Mouse (Mus musculus) ES-Bruce4 (cell line): Measurements from ENCODE around the gene Clec4b2. TPM values are rescaled to one million over a fixed set of nuclear protein-coding genes. Genes with fewer than 3 reads are reported as not detected.
"Not testable (repeated sequence)": the region's sequence is repeated elsewhere in the genome, so short reads cannot be mapped to it uniquely, and the experiment has no call there.

Experiments
- H3K27ac ChIP-seq: 2 replicates; pipeline ENCODE4 v1.5.1; 2012; ENCODE audit warnings: low read length, inconsistent platforms; ENCODE audit not compliant: insufficient read depth
- H3K27me3 ChIP-seq: 2 replicates; pipeline ENCODE4 v1.6.1; 2012; ENCODE audit warnings: mild to moderate bottlenecking, low read length, inconsistent platforms; ENCODE audit not compliant: control insufficient read depth, poor library complexity, insufficient read depth, severe bottlenecking
- H3K36me3 ChIP-seq: 2 replicates; pipeline ENCODE4 v1.6.1; 2012; ENCODE audit warnings: inconsistent platforms, mild to moderate bottlenecking, low read length, moderate library complexity; ENCODE audit not compliant: control insufficient read depth, poor library complexity, insufficient read depth, severe bottlenecking
- H3K4me1 ChIP-seq: one replicate; pipeline ENCODE4 v1.8.1; 2011; ENCODE audit warnings: low read length; ENCODE audit not compliant: control insufficient read depth, insufficient read depth
- H3K4me3 ChIP-seq: 2 replicates; pipeline ENCODE4 v1.5.1; 2011; ENCODE audit warnings: low read depth, mild to moderate bottlenecking, low read length
- H3K9ac ChIP-seq: 2 replicates; pipeline ENCODE4 v1.6.1; 2012; ENCODE audit warnings: low read depth, mild to moderate bottlenecking, inconsistent platforms; ENCODE audit not compliant: poor library complexity, severe bottlenecking
- H3K9me3 ChIP-seq: replicated peaks from 2 replicates; pipeline ENCODE4 v1.6.1; 2012; ENCODE audit warnings: mild to moderate bottlenecking, low read length, inconsistent platforms; ENCODE audit not compliant: control insufficient read depth, poor library complexity, insufficient read depth, severe bottlenecking
- CTCF ChIP-seq: IDR thresholded peaks from one replicate; pipeline ENCODE4 v1.8.1; 2011; ENCODE audit warnings: low read depth, low read length
- EP300 ChIP-seq: IDR thresholded peaks from 2 replicates; pipeline ENCODE4 v1.6.1; 2011; ENCODE audit warnings: low read depth, low read length; ENCODE audit not compliant: insufficient read depth
- POLR2A ChIP-seq: IDR thresholded peaks from one replicate; pipeline ENCODE4 v1.8.1; 2011; ENCODE audit warnings: low read length; ENCODE audit not compliant: insufficient read depth
- polyA plus RNA-seq: library from polyadenylated mRNA; stranded (reverse); fragments of >200 nt; gene quantifications from 2 replicates; pipeline ENCODE4 v1.2.4, GENCODE M21; 2011; ENCODE audit warnings: low read depth; ENCODE audit not compliant: missing spikeins, insufficient read depth, insufficient read length

Gene Clec4b2
- polyA plus RNA-seq, 1 experiment = not detected

GRCm38 (mm10) chr6:123175549-123175948, 2.9 kb downstream of the Clec4b2 start:
- no peaks in the 10 kb centered on the region for H3K27me3 ChIP-seq
- H3K9me3 ChIP-seq = no peaks in the 10 kb centered on the region
- no peak for TF ChIP-seq CTCF
- H3K4me3 ChIP-seq = no peak overlapping the region
- no peak overlapping the region for H3K9ac ChIP-seq
- no peaks in the 10 kb centered on the region for H3K36me3 ChIP-seq
- H3K4me1 ChIP-seq = no peaks in the 10 kb centered on the region
- no peak overlapping the region for H3K27ac ChIP-seq

- not testable (repeated sequence) for H3K36me3 ChIP-seq, H3K9ac ChIP-seq, H3K9me3 ChIP-seq, H3K27ac ChIP-seq, H3K27me3 ChIP-seq, H3K4me3 ChIP-seq, H3K4me1 ChIP-seq
- TF ChIP-seq CTCF = peak; percentile 50
These were observed 12.2 kb downstream of the Clec4b2 start for GRCm38 (mm10) chr6:123184862-123185261.

GRCm38 (mm10) chr6:123207187-123208076, 34.7 kb downstream of the Clec4b2 start:
- no peak for TF ChIP-seq EP300
- TF ChIP-seq POLR2A = no peak
- TF ChIP-seq CTCF = no peak
- H3K27ac ChIP-seq = no peak overlapping the region
- no peak overlapping the region for H3K9ac ChIP-seq
- no peaks in the 10 kb centered on the region for H3K4me1 ChIP-seq
- H3K4me3 ChIP-seq = no peak overlapping the region
- no peaks in the 10 kb centered on the region for H3K27me3 ChIP-seq
- H3K9me3 ChIP-seq = peaks cover 13% of the 10 kb centered on the region; the same call in 1 of the 2 replicates
- no peaks in the 10 kb centered on the region for H3K36me3 ChIP-seq

DNA sequence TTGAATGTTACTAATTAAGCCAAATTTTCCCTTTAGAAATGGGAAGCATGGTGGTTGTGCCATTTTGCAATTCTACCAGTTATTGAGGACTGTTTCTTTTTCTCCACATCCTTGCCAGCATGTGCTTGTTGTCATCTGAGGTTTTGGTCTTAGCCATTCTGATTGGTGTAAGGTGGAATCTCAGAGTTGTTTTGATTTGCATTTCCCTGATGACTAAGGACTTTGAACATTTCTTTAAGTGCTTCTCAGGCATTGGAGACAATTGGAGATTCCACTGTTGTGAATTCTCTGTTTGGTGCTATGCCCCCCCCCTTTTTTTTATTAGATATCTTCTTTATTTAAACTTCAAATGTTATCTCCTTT, 35.4 kb downstream of the Clec4b2 start:
- not testable (repeated sequence) for H3K9ac ChIP-seq, H3K36me3 ChIP-seq, H3K4me1 ChIP-seq, H3K27ac ChIP-seq, H3K27me3 ChIP-seq, H3K4me3 ChIP-seq
- H3K9me3 ChIP-seq = peaks cover 13% of the 10 kb centered on the region; the same call in 1 of the 2 replicates

- Histone ChIP-seq H3K27me3 (no peaks in the 10 kb centered on the region), H3K9ac (no peak overlapping the region), H3K4me1 (no peaks in the 10 kb centered on the region), H3K4me3 (no peak overlapping the region), H3K36me3 (no peaks in the 10 kb centered on the region), H3K9me3 (peaks cover 13% of the 10 kb centered on the region; the same call in 1 of the 2 replicates), H3K27ac (no peak overlapping the region)
- TF ChIP-seq POLR2A (no peak), EP300 (no peak), CTCF (no peak)
These were observed 39.0 kb downstream of the Clec4b2 start for GRCm38 (mm10) chr6:123211726-123212125.

- H3K27ac ChIP-seq = no peak overlapping the region
- no peak overlapping the region for H3K4me3 ChIP-seq
- H3K4me1 ChIP-seq = no peaks in the 10 kb centered on the region
- H3K9ac ChIP-seq = no peak overlapping the region
- no peaks in the 10 kb centered on the region for H3K27me3 ChIP-seq
- TF ChIP-seq CTCF = no peak
- TF ChIP-seq EP300 = no peak
- no peak for TF ChIP-seq POLR2A
- H3K9me3 ChIP-seq = no peaks in the 10 kb centered on the region
- H3K36me3 ChIP-seq = no peaks in the 10 kb centered on the region
These were observed 55.0 kb downstream of the Clec4b2 start for GRCm38 (mm10) chr6:123227519-123228166.
